Mouse (Mus musculus) erythroblast, adult 5-6 weeks (primary cell): ENCODE results near the gene Map3k5. TPM values are rescaled to one million over a fixed set of nuclear protein-coding genes. Genes with fewer than 3 reads are reported as not detected.

Experiments
- ATAC-seq: replicated peaks from 2 replicates; pipeline ENCODE4 v1.8.0; 2016; ENCODE audit warnings: moderate number of reproducible peaks, mild to moderate bottlenecking, moderate TSS enrichment, inconsistent platforms; ENCODE audit not compliant: poor library complexity, low FRiP score, severe bottlenecking
- total RNA-seq, 2 experiments: library from RNA; stranded (forward) in 1 of 2; stranded (reverse) in 1 of 2; fragments of 150-400 nt in 1 of 2; fragments of 200-764, 138-1000 nt in 1 of 2; gene quantifications; 2 replicates each; pipeline versions ENCODE4 v1.2.3 to v1.2.4; 2015 to 2017; ENCODE audit warnings: low replicate concordance in 2 of 2

The Map3k5 gene
- total RNA-seq, 2 experiments from 2014 or later, result 4.2 to 4.6 TPM

GRCm38 (mm10) chr10:20036375-20036774 lies 102.1 kb downstream of the Map3k5 start:
- no peak for ATAC-seq

- ATAC-seq, result no peak
These were observed 102.6 kb downstream of the Map3k5 start for GRCm38 (mm10) chr10:20036846-20037245.

DNA sequence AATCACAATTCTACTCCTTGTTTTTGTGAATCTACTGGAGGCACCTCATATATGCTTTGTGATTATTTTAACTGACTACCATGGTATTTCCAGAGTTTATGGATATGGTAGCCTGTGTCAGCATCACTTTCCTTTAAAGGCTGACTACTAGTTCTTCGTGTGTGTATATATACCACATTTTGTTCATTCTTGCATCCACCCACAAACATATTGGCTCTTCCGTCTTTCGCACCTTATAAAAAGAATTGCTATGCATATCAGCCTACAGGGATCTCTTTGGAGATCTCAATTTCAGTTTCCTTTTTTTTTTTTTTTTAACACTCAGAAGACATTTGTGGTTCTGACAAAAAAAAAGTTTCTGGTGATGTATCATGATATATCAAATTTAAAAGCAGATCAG lies 105.3 kb downstream of the Map3k5 start:
- ATAC-seq, result no peak

GRCm38 (mm10) chr10:20040116-20040515 lies 105.8 kb downstream of the Map3k5 start:
- ATAC-seq, result no peak

GRCm38 (mm10) chr10:20040677-20041076 lies 106.4 kb downstream of the Map3k5 start:
- no peak for ATAC-seq

DNA sequence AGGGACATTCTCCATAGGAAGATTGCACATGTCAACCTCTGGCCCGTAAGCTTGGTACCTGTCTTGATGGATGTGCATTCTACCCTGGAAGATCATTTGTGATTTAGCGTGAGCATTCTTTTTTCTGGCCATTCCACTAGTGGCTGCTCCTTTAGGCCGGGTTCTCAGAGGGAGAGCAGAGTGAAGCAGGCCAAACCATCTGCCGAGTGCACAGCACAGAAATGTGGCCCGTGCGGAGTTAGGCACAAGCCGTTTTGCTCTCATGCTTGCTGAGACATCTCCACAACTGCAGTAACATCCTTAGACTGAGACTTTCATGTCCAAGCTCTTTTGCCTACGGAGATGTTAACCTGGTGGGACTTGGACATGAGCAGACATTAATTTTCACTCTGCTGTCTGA lies 107.8 kb downstream of the Map3k5 start:
- no peak for ATAC-seq

DNA sequence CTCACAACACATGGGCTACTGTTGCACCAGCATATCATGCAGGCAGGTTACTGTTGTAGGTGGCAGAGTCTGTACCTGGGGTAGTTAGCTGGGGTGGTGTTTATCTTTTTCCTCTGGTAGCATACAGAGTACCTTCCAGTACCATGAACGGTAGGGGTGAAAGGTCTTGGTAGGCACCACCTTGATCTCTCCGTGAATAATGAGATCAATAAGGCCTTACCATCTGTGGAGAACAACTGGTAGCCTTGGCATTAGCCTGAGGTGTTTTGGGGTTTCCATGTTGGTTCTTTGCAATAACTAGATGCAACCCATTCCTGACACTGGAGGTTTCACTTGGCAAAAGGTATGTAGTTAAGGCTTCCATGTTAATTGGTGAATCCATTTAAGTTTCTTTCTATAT lies 109.8 kb downstream of the Map3k5 start:
- no peak for ATAC-seq

GRCm38 (mm10) chr10:20045733-20046495 lies 111.6 kb downstream of the Map3k5 start:
- ATAC-seq, result no peak

- ATAC-seq, result no peak
These were observed 122.8 kb downstream of the Map3k5 start for GRCm38 (mm10) chr10:20056859-20057644.

- no peak for ATAC-seq
These were observed 123.8 kb downstream of the Map3k5 start for GRCm38 (mm10) chr10:20058031-20058430.

DNA sequence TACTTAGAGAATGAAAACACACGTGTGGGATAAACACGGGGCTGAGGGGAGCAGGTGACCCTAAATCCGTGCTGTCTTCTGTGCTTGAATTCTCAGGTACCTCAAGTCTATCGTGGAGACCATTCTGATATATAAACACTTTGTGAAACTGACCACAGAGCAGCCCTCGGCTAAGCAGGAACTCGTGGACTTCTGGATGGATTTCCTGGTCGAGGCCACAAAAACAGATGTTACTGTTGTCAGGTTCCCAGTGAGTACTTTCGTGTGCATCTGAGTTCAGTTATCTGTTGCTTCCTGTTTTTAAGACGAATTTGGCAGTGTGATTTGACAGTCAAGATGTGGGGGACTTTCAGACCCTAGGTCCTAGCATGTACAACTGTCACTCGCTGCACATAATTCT lies 124.6 kb downstream of the Map3k5 start:
- no peak for ATAC-seq

DNA sequence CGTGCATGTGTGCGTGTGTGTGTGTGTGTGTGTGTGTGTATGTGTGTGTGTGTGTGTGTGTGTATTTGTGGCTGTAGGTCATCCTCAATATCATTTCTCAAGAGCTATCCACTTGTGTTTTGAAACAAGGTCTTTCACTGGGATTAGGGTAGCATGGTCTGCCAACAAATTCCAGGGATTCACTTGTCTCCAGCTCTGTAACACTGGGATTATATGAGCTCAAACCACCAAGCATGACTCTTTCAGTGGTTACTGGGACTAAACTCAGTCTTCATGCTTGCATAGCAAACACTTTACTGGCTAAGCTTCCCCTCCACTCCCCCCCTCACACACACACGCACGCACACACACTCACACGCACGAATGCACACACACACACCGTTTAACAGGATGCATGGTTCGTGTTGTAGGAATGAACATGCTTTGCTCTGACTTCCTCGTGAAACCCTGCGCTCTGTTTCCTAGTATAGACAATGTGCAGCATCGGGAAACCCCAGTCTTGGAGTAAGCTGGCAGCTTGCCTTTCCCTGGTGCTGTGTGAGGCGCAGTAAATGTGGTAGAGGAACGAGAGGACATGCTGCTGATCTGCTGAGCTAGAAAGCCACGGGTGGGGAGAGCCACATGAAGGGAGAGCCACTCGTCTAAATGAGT lies 126.2 kb downstream of the Map3k5 start:
- ATAC-seq, result no peak

DNA sequence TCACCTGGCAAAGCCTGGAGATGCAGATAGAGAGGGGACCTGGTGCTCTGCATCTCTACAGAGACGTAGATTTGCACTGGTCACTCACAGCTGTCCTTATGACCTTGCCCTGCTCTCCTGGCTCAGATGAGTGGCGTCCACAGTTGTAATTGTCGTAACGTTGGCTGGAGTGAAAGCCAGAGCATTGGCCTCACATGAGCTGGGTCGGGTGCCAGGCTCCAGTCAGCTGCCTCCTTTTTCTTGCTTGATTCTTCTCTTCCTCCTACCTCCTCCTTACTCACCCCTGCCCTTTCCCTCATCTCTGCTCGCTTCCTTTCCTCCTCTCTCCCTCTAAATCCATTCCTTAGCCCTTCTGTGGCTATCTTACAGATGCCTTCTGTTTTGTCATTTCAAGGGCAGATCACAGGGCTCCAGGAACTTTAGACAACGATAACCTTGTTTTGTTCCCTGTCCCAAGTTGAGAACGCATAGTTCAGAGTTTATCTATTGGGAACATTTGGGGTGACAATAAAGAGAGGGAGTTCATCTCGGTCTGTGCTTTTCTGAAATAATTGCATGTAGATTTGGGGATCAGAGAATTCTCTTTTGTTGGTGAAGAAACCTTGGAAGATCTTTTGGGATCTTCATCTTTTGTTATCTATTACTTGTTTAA lies 130.4 kb downstream of the Map3k5 start:
- ATAC-seq, result no peak

DNA sequence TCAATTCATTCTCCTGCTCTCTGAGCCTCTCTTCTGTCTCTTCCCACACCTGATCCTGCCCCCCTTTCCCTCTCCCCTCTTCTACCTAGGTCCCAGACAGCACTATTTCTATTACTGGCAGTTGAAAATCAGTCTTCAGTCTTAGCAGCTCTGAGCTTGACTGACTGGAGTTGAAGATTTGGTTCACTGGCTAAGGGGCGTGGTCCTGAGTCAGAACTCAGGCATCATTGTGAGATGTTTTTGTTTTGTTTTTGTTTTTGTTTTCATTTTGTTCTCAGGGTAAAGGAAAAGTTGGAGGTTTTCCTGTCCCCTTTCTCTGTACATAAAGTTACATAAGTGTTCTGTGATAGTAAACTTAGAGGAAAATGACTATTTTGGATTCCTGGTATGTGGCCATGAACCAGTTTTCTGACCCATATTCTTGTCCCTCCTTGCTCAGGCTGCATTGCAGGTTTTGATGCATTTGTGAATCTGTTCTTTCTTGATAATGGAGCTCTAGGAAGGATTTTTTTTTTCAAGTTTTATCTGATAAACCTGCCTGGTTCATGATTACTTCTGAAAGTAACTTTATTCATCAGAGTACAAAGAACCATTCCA lies 131.9 kb downstream of the Map3k5 start:
- ATAC-seq, result no peak

GRCm38 (mm10) chr10:20069771-20070460 lies 135.6 kb downstream of the Map3k5 start:
- ATAC-seq, result no peak

GRCm38 (mm10) chr10:20070576-20071109 lies 136.4 kb downstream of the Map3k5 start:
- no peak for ATAC-seq

GRCm38 (mm10) chr10:20071716-20072115 lies 137.4 kb downstream of the Map3k5 start:
- no peak for ATAC-seq

GRCm38 (mm10) chr10:20073236-20073893 lies 139.1 kb downstream of the Map3k5 start:
- no peak for ATAC-seq
